Mouse (Mus musculus) ovary, postnatal 14 days (tissue): ENCODE data around the gene Rab11fip3.
A peak's percentile ranks its signal among the peaks of the same experiment; 100 is the strongest.
"Not testable (repeated sequence)": the region's sequence is repeated elsewhere in the genome, so short reads cannot be mapped to it uniquely, and the experiment has no call there.

Experiments
- DNase-seq: peaks from one replicate; pipeline ENCODE4 v3.0.0; 2022; ENCODE audit warnings: low spot score

The Rab11fip3 gene

GRCm38 (mm10) chr17:26068831-26069739 is at the start of gene Rab11fip3:
Gene Rab11fip3, minus strand, starts transcription at chr17:26069555.
- peak; percentile 69 for DNase-seq

GRCm38 (mm10) chr17:26116503-26117258 is 47.3 kb upstream of the Rab11fip3 start:
- no peak for DNase-seq

GRCm38 (mm10) chr17:26115956-26116487 is 46.7 kb upstream of the Rab11fip3 start:
- DNase-seq: no peak

- no peak for DNase-seq
Measured at GRCm38 (mm10) chr17:26115205-26115898, 46.0 kb upstream of the Rab11fip3 start.

- DNase-seq: not testable (repeated sequence)
Measured at GRCm38 (mm10) chr17:26114461-26114860, 45.1 kb upstream of the Rab11fip3 start.

- no peak for DNase-seq
Measured at GRCm38 (mm10) chr17:26114061-26114460, 44.7 kb upstream of the Rab11fip3 start.

- DNase-seq: peak; percentile 48
Measured at GRCm38 (mm10) chr17:26113181-26113948, 44.0 kb upstream of the Rab11fip3 start, which contains the start of gene Tmem8. Gene Tmem8, plus strand, starts transcription at chr17:26113299.

- no peak for DNase-seq
Measured at GRCm38 (mm10) chr17:26112751-26113150, 43.4 kb upstream of the Rab11fip3 start.

GRCm38 (mm10) chr17:26111722-26112121 is 42.4 kb upstream of the Rab11fip3 start:
- DNase-seq: no peak

- no peak for DNase-seq
Measured at GRCm38 (mm10) chr17:26111024-26111423, 41.7 kb upstream of the Rab11fip3 start.

- no peak for DNase-seq
Measured at GRCm38 (mm10) chr17:26110156-26110555, 40.8 kb upstream of the Rab11fip3 start.

GRCm38 (mm10) chr17:26105619-26106018 is 36.3 kb upstream of the Rab11fip3 start:
- no peak for DNase-seq

- no peak for DNase-seq
Measured at GRCm38 (mm10) chr17:26101478-26101877, 32.1 kb upstream of the Rab11fip3 start.

GRCm38 (mm10) chr17:26100166-26100565 is 30.8 kb upstream of the Rab11fip3 start:
- DNase-seq: no peak

GRCm38 (mm10) chr17:26099316-26099715 is 30.0 kb upstream of the Rab11fip3 start:
- DNase-seq: not testable (repeated sequence)

- DNase-seq: no peak
Measured at GRCm38 (mm10) chr17:26098461-26098860, 29.1 kb upstream of the Rab11fip3 start.

- peak; percentile 37 for DNase-seq
Measured at GRCm38 (mm10) chr17:26095121-26095740, 25.9 kb upstream of the Rab11fip3 start, which contains the start of gene Nme4. Gene Nme4, minus strand, starts transcription at chr17:26095602.

GRCm38 (mm10) chr17:26094531-26095110 is 25.3 kb upstream of the Rab11fip3 start:
- no peak for DNase-seq

GRCm38 (mm10) chr17:26089905-26090632 is 20.7 kb upstream of the Rab11fip3 start, which contains the start of gene Decr2:
Gene Decr2, minus strand, starts transcription at chr17:26090337.
- peak; percentile 84 for DNase-seq
